Mouse (Mus musculus): ENCODE results near the gene Xpot.

The Xpot gene

GRCm38 (mm10) chr10:121626186-121626882, at the start of gene Xpot:
Xpot (minus strand) TSS chr10:121626332.
- DNase-seq (ENCODE audit: low read depth, low spot score): peak; percentile 98

GRCm38 (mm10) chr10:121669103-121669502, 43.0 kb upstream of the Xpot start:
- DNase-seq (ENCODE audit: low read depth, low spot score): no peak

GRCm38 (mm10) chr10:121665631-121666145, 39.6 kb upstream of the Xpot start:
- no peak for DNase-seq (ENCODE audit: low read depth, low spot score)

- no peak for DNase-seq (ENCODE audit: low read depth, low spot score)
These were observed 37.5 kb upstream of the Xpot start for GRCm38 (mm10) chr10:121663599-121663998.

GRCm38 (mm10) chr10:121662711-121663110, 36.6 kb upstream of the Xpot start:
- DNase-seq (ENCODE audit: low read depth, low spot score): no peak

- no peak for DNase-seq (ENCODE audit: low read depth, low spot score)
These were observed 29.8 kb upstream of the Xpot start for GRCm38 (mm10) chr10:121655907-121656306.

GRCm38 (mm10) chr10:121653079-121653478, 26.9 kb upstream of the Xpot start:
- no peak for DNase-seq (ENCODE audit: low read depth, low spot score)

GRCm38 (mm10) chr10:121646294-121646693, 20.2 kb upstream of the Xpot start:
- DNase-seq (ENCODE audit: low read depth, low spot score): no peak

- no peak for DNase-seq (ENCODE audit: low read depth, low spot score)
These were observed 16.2 kb upstream of the Xpot start for GRCm38 (mm10) chr10:121642054-121642947.

- DNase-seq (ENCODE audit: low read depth, low spot score): peak; percentile 40
These were observed 15.3 kb upstream of the Xpot start, which contains the start of gene D930020B18Rik for GRCm38 (mm10) chr10:121641272-121642053. D930020B18Rik (plus strand) TSS chr10:121641588.

- no peak for DNase-seq (ENCODE audit: low read depth, low spot score)
These were observed 14.8 kb upstream of the Xpot start for GRCm38 (mm10) chr10:121640944-121641271.

- peak; percentile 48 for DNase-seq (ENCODE audit: low read depth, low spot score)
These were observed 14.2 kb upstream of the Xpot start for GRCm38 (mm10) chr10:121640150-121640930.

- no peak for DNase-seq (ENCODE audit: low read depth, low spot score)
These were observed 13.4 kb upstream of the Xpot start for GRCm38 (mm10) chr10:121639573-121639972.

GRCm38 (mm10) chr10:121636276-121636675, 10.1 kb upstream of the Xpot start:
- DNase-seq (ENCODE audit: low read depth, low spot score): no peak

GRCm38 (mm10) chr10:121634159-121634558, 8.0 kb upstream of the Xpot start:
- DNase-seq (ENCODE audit: low read depth, low spot score): no peak

GRCm38 (mm10) chr10:121628561-121629040, 2.5 kb upstream of the Xpot start:
- DNase-seq (ENCODE audit: low read depth, low spot score): peak; percentile 7

- no peak for DNase-seq (ENCODE audit: low read depth, low spot score)
These were observed 1.2 kb upstream of the Xpot start for GRCm38 (mm10) chr10:121627216-121627852.

GRCm38 (mm10) chr10:121625407-121626185, 536 bp downstream of the Xpot start:
- no peak for DNase-seq (ENCODE audit: low read depth, low spot score)

GRCm38 (mm10) chr10:121625006-121625405, 1.1 kb downstream of the Xpot start:
- peak; percentile 34 for DNase-seq (ENCODE audit: low read depth, low spot score)

Data from CD4-positive helper T cell, adult 2 months (primary cell).